Mouse (Mus musculus) ES-E14 (cell line): Measurements from ENCODE around the gene Ifitm1.
"Not testable (repeated sequence)": the region's sequence is repeated elsewhere in the genome, so short reads cannot be mapped to it uniquely, and the experiment has no call there.

Experiments
- CHD2 ChIP-seq: IDR thresholded peaks from 2 replicates; pipeline ENCODE4 v1.6.1; 2014; ENCODE audit warnings: mild to moderate bottlenecking, low read depth, low read length, inconsistent platforms
- HCFC1 ChIP-seq: IDR thresholded peaks from 2 replicates; pipeline ENCODE4 v1.6.1; 2012; ENCODE audit warnings: low read length, inconsistent platforms, borderline replicate concordance; ENCODE audit not compliant: insufficient read depth
- ZNF384 ChIP-seq: IDR thresholded peaks from 2 replicates; pipeline ENCODE4 v1.6.1; 2012; ENCODE audit warnings: low read depth, low read length, inconsistent platforms

- not testable (repeated sequence) for TF ChIP-seq CHD2, ZNF384, HCFC1
These were observed 50.8 kb downstream of the Ifitm1 start, which contains the start of gene Ifitm6 for GRCm38 (mm10) chr7:141017824-141018223.
